Mouse (Mus musculus): ENCODE measurements around the gene Ganab. TPM values are rescaled to one million over a fixed set of nuclear protein-coding genes. Genes with fewer than 3 reads are reported as not detected.

Ganab gene
- polyA plus RNA-seq, 1 experiment from 2014 or later, result 151 TPM

- Histone ChIP-seq H3K4me1 (ENCODE audit: insufficient read depth, low read length) (peaks cover 9% of the 10 kb centered on the region), H3K9me3 (ENCODE audit: low read length) (no peaks in the 10 kb centered on the region), H3K27ac (ENCODE audit: low read length) (no peak overlapping the region), H3K4me3 (ENCODE audit: low read length) (no peak overlapping the region), H3K4me2 (replicated peaks; ENCODE audit: low read depth, low read length) (no peak overlapping the region), H3K9ac (replicated peaks; ENCODE audit: low read length) (no peak overlapping the region), H3K27me3 (ENCODE audit: insufficient read depth, low read length) (no peaks in the 10 kb centered on the region), H3K36me3 (ENCODE audit: insufficient read depth, low read length) (peaks cover 52% of the 10 kb centered on the region)
- ATAC-seq (ENCODE audit: low FRiP score, low TSS enrichment), result no peak
- 93% methylated on average over 5 of the region's 5 CpGs for WGBS
Observed at GRCm38 (mm10) chr19:8903412-8903811, 5.5 kb downstream of the Ganab start.

DNA sequence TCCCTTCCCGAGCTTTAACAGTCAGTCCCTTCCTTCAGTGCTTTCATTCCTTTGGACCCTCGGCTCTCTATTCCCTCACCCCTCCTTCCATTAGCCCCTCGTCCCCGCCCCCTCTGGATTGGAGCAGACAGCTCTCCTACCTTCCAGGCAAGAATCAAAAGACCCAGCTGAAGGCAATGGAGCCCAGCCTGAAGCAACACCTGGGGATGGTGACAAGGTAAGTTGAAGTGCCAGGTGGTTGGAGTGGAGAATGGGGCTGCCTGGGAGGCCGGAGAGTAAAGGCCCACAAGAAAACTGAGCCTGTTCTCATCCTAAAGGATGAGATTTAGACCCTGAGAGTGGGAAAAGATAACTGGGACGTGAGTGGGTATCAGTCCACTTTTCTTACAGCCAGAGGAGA, 10.7 kb downstream of the Ganab start:
- H3K4me3 ChIP-seq (ENCODE audit: low read length), result no peak overlapping the region
- no peak for ATAC-seq (ENCODE audit: low FRiP score, low TSS enrichment)
- no peak overlapping the region for H3K4me2 ChIP-seq (replicated peaks; ENCODE audit: low read depth, low read length)
- H3K4me1 ChIP-seq (ENCODE audit: insufficient read depth, low read length), result no peaks in the 10 kb centered on the region
- peaks cover 91% of the 10 kb centered on the region for H3K36me3 ChIP-seq (ENCODE audit: insufficient read depth, low read length)
- no peak overlapping the region for H3K9ac ChIP-seq (replicated peaks; ENCODE audit: low read length)
- H3K27ac ChIP-seq (ENCODE audit: low read length), result no peak overlapping the region
- no peaks in the 10 kb centered on the region for H3K9me3 ChIP-seq (ENCODE audit: low read length)
- WGBS, result 88% methylated on average over 6 of the region's 6 CpGs
- H3K27me3 ChIP-seq (ENCODE audit: insufficient read depth, low read length), result no peaks in the 10 kb centered on the region

GRCm38 (mm10) chr19:8911810-8912209, 13.9 kb downstream of the Ganab start:
- no peak for ATAC-seq (ENCODE audit: low FRiP score, low TSS enrichment)
- no peaks in the 10 kb centered on the region for H3K9me3 ChIP-seq (ENCODE audit: low read length)
- H3K4me3 ChIP-seq (ENCODE audit: low read length), result no peak overlapping the region
- H3K4me1 ChIP-seq (ENCODE audit: insufficient read depth, low read length), result no peaks in the 10 kb centered on the region
- no peak overlapping the region for H3K4me2 ChIP-seq (replicated peaks; ENCODE audit: low read depth, low read length)
- peaks cover 100% of the 10 kb centered on the region for H3K36me3 ChIP-seq (ENCODE audit: insufficient read depth, low read length)
- no peak overlapping the region for H3K27ac ChIP-seq (ENCODE audit: low read length)
- WGBS, result 80% methylated on average over 5 of the region's 5 CpGs
- no peaks in the 10 kb centered on the region for H3K27me3 ChIP-seq (ENCODE audit: insufficient read depth, low read length)
- no peak overlapping the region for H3K9ac ChIP-seq (replicated peaks; ENCODE audit: low read length)

- no peaks in the 10 kb centered on the region for H3K27me3 ChIP-seq (ENCODE audit: insufficient read depth, low read length)
- 94% methylated on average over 3 of the region's 3 CpGs for WGBS
- H3K4me2 ChIP-seq (replicated peaks; ENCODE audit: low read depth, low read length), result no peak overlapping the region
- no peak for ATAC-seq (ENCODE audit: low FRiP score, low TSS enrichment)
- no peaks in the 10 kb centered on the region for H3K9me3 ChIP-seq (ENCODE audit: low read length)
- H3K4me3 ChIP-seq (ENCODE audit: low read length), result no peak overlapping the region
- H3K4me1 ChIP-seq (ENCODE audit: insufficient read depth, low read length), result no peaks in the 10 kb centered on the region
- peaks cover 79% of the 10 kb centered on the region for H3K36me3 ChIP-seq (ENCODE audit: insufficient read depth, low read length)
- H3K27ac ChIP-seq (ENCODE audit: low read length), result no peak overlapping the region
- H3K9ac ChIP-seq (replicated peaks; ENCODE audit: low read length), result no peak overlapping the region
Observed at GRCm38 (mm10) chr19:8914212-8914611, 16.3 kb downstream of the Ganab start.

DNA sequence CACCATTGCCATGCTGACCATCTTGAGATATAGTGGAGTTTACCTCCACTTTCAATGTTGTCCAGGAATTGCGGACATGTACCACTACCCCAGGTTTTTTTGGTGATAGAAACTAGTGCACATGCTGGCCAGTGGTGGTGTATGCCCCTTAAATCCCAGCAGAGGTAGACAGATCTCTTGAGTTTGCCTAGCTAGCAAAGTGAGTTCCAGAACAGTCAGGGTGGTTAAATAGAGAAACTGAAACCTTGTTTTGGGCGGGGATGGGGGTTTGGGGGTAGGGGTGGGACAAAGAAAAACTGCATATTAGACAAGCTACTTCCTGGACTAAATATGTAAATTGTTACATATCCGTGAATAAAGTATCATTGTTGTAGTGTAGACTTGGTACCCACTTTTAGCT, 21.1 kb downstream of the Ganab start:
- Histone ChIP-seq H3K4me1 (ENCODE audit: insufficient read depth, low read length) (peaks cover 16% of the 10 kb centered on the region), H3K4me2 (replicated peaks; ENCODE audit: low read depth, low read length) (no peak overlapping the region), H3K36me3 (ENCODE audit: insufficient read depth, low read length) (peaks cover 35% of the 10 kb centered on the region), H3K9ac (replicated peaks; ENCODE audit: low read length) (no peak overlapping the region), H3K4me3 (ENCODE audit: low read length) (no peak overlapping the region), H3K27me3 (ENCODE audit: insufficient read depth, low read length) (no peaks in the 10 kb centered on the region), H3K9me3 (ENCODE audit: low read length) (no peaks in the 10 kb centered on the region), H3K27ac (ENCODE audit: low read length) (no peak overlapping the region)
- 94% methylated on average over 3 of the region's 3 CpGs for WGBS
- no peak for ATAC-seq (ENCODE audit: low FRiP score, low TSS enrichment)

GRCm38 (mm10) chr19:8919684-8920072, 21.8 kb downstream of the Ganab start:
- peak overlapping the region; percentile 56 for H3K4me2 ChIP-seq (replicated peaks; ENCODE audit: low read depth, low read length)
- 55% methylated on average over 6 of the region's 6 CpGs for WGBS
- no peaks in the 10 kb centered on the region for H3K27me3 ChIP-seq (ENCODE audit: insufficient read depth, low read length)
- peaks cover 16% of the 10 kb centered on the region for H3K4me1 ChIP-seq (ENCODE audit: insufficient read depth, low read length)
- no peaks in the 10 kb centered on the region for H3K9me3 ChIP-seq (ENCODE audit: low read length)
- H3K4me3 ChIP-seq (ENCODE audit: low read length), result peak overlapping the region; percentile 81
- H3K9ac ChIP-seq (replicated peaks; ENCODE audit: low read length), result peak overlapping the region; percentile 87; the same call in 1 of the 2 replicates
- peak overlapping the region; percentile 96 for H3K27ac ChIP-seq (ENCODE audit: low read length)
- peaks cover 28% of the 10 kb centered on the region for H3K36me3 ChIP-seq (ENCODE audit: insufficient read depth, low read length)
- no peak for ATAC-seq (ENCODE audit: low FRiP score, low TSS enrichment)

DNA sequence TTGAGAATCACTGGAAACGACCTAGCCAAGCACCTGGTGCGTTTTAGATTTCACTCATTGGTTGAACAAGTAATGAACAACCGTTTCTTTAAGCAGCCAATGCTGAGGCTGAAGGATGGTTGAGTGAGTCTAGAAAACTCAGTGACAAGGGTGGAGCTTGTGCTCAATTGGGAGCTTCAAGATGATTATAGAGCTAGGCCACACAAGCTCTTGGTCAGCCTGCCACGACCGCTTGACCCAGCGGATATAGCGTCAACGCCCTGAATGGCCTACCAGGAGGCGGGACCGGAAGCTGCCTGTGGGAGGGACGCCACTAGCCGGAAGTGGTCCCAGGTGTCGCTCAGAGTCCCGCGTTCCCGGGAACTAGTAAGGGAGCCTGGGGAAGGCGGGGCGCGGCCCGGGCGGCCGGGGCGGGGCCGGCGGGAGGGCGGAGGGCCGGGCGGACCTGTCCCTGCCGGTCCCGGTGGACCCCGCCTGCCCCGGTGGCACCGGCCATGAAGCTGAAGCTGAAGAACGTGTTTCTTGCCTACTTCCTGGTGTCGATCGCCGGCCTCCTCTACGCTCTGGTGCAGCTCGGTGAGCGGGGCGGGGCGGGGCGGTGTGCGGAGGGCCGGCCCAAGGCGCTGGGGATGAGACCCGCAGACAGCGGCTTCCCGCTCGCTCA, 22.3 kb downstream of the Ganab start, which contains the start of gene B3gat3:
Gene B3gat3 (plus strand): TSS at position 302 of the 664 bp plus-strand sequence.
- Histone ChIP-seq H3K9me3 (ENCODE audit: low read length) (no peaks in the 10 kb centered on the region), H3K9ac (replicated peaks; ENCODE audit: low read length) (peak within 1 kb of the TSS; percentile 87), H3K36me3 (ENCODE audit: insufficient read depth, low read length) (peaks cover 25% of the 10 kb centered on the region), H3K27me3 (ENCODE audit: insufficient read depth, low read length) (no peaks in the 10 kb centered on the region), H3K4me1 (ENCODE audit: insufficient read depth, low read length) (peaks cover 16% of the 10 kb centered on the region), H3K4me3 (ENCODE audit: low read length) (peak within 1 kb of the TSS; percentile 81), H3K4me2 (replicated peaks; ENCODE audit: low read depth, low read length) (peak within 1 kb of the TSS; percentile 56), H3K27ac (ENCODE audit: low read length) (peak within 1 kb of the TSS; percentile 96)
- WGBS, result 2% methylated on average over 50 of the region's 50 CpGs
- peak; percentile 99 for ATAC-seq (ENCODE audit: low FRiP score, low TSS enrichment)

DNA sequence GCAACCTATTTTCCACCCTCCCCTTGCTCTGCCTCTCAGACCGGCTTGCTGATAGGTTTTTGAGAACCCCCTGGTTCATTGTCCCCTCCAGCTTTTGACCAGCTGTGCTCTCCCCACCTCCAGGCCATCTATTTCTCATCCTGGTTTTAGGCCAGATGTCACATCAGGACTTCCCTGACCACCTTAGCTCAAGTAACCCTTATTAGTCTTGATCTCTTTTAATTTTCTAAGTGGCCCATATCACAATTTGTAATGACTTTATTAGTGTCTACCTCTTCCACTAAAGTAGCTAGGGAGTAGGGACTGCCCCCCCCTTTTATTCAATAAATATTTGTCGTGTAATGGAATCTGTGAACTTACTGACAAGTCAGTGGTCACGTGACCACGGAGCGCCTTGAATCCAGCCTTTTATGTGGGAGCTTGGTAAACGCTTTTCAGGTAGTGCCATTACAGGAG, 23.0 kb downstream of the Ganab start:
- Histone ChIP-seq H3K36me3 (ENCODE audit: insufficient read depth, low read length) (peaks cover 25% of the 10 kb centered on the region), H3K27me3 (ENCODE audit: insufficient read depth, low read length) (no peaks in the 10 kb centered on the region), H3K4me1 (ENCODE audit: insufficient read depth, low read length) (peaks cover 16% of the 10 kb centered on the region), H3K4me2 (replicated peaks; ENCODE audit: low read depth, low read length) (peak overlapping the region; percentile 56), H3K9me3 (ENCODE audit: low read length) (no peaks in the 10 kb centered on the region), H3K27ac (ENCODE audit: low read length) (peak overlapping the region; percentile 96), H3K9ac (replicated peaks; ENCODE audit: low read length) (peak overlapping the region; percentile 87), H3K4me3 (ENCODE audit: low read length) (peak overlapping the region; percentile 81)
- ATAC-seq (ENCODE audit: low FRiP score, low TSS enrichment), result peak; percentile 25; the same call in 1 of the 2 replicates
- WGBS, result 1% methylated on average over 6 of the region's 6 CpGs

DNA sequence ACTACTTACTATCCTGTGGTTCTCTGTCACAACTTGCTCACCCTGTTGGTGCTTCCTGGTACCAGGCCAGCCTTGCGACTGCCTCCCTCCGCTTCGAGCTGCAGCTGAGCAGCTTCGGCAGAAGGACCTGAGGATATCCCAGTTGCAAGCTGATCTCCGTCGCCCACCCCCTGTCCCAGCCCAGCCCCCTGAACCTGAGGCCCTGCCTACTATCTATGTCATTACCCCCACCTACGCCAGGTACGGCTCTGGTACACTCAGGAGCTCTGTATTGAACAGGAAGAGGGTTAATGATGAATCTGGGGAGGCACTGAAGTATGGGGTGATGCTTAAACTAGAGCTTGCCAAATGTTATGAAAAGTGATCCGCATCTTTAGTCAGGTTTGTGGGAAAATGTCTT, 23.9 kb downstream of the Ganab start:
- WGBS, result 80% methylated on average over 9 of the region's 9 CpGs
- peak overlapping the region; percentile 13; the same call in 1 of the 2 replicates for H3K9ac ChIP-seq (replicated peaks; ENCODE audit: low read length)
- peaks cover 21% of the 10 kb centered on the region; the same call in 1 of the 2 replicates for H3K36me3 ChIP-seq (ENCODE audit: insufficient read depth, low read length)
- no peak overlapping the region for H3K4me3 ChIP-seq (ENCODE audit: low read length)
- no peaks in the 10 kb centered on the region for H3K27me3 ChIP-seq (ENCODE audit: insufficient read depth, low read length)
- ATAC-seq (ENCODE audit: low FRiP score, low TSS enrichment), result no peak
- H3K9me3 ChIP-seq (ENCODE audit: low read length), result no peaks in the 10 kb centered on the region
- no peak overlapping the region for H3K27ac ChIP-seq (ENCODE audit: low read length)
- peaks cover 16% of the 10 kb centered on the region for H3K4me1 ChIP-seq (ENCODE audit: insufficient read depth, low read length)
- peak overlapping the region; percentile 56; the same call in 1 of the 2 replicates for H3K4me2 ChIP-seq (replicated peaks; ENCODE audit: low read depth, low read length)

- 83% methylated on average over 2 of the region's 2 CpGs for WGBS
Observed at GRCm38 (mm10) chr19:8926766-8927165, 28.9 kb downstream of the Ganab start.

More at GRCm38 (mm10) chr19:8926766-8927165, 28.9 kb downstream of the Ganab start:
- H3K4me2 ChIP-seq (replicated peaks; ENCODE audit: low read depth, low read length), result no peak overlapping the region
- peaks cover 22% of the 10 kb centered on the region; the same call in 1 of the 2 replicates for H3K36me3 ChIP-seq (ENCODE audit: insufficient read depth, low read length)
- no peak overlapping the region for H3K27ac ChIP-seq (ENCODE audit: low read length)
- ATAC-seq (ENCODE audit: low FRiP score, low TSS enrichment), result no peak
- H3K9ac ChIP-seq (replicated peaks; ENCODE audit: low read length), result no peak overlapping the region
- H3K27me3 ChIP-seq (ENCODE audit: insufficient read depth, low read length), result no peaks in the 10 kb centered on the region
- H3K9me3 ChIP-seq (ENCODE audit: low read length), result no peaks in the 10 kb centered on the region
- peaks cover 19% of the 10 kb centered on the region for H3K4me1 ChIP-seq (ENCODE audit: insufficient read depth, low read length)
- no peak overlapping the region for H3K4me3 ChIP-seq (ENCODE audit: low read length)
